Mouse (Mus musculus) heart, embryonic 10.5 days (tissue): ENCODE results near the gene Ankrd36. TPM values are rescaled to one million over a fixed set of nuclear protein-coding genes. Genes with fewer than 3 reads are reported as not detected.

Experiments
- DNase-seq: peaks from one replicate; pipeline ENCODE4 v3.0.0-alpha.2; 2017; ENCODE audit warnings: low spot score
- H3K27ac ChIP-seq: fragments of 300-500 bp; sonication (generic); 2 replicates; pipeline ENCODE4 v1.5.1; 2016; ENCODE audit warnings: mild to moderate bottlenecking
- H3K27me3 ChIP-seq: fragments of 300-500 bp; sonication (generic); 2 replicates; pipeline ENCODE4 v1.6.1; 2016; ENCODE audit warnings: mild to moderate bottlenecking; ENCODE audit not compliant: poor library complexity, insufficient read depth, severe bottlenecking
- H3K36me3 ChIP-seq: fragments of 300-500 bp; sonication (generic); 2 replicates; pipeline ENCODE4 v1.6.1; 2016; ENCODE audit warnings: mild to moderate bottlenecking, moderate library complexity
- H3K4me1 ChIP-seq: fragments of 300-500 bp; sonication (generic); 2 replicates; pipeline ENCODE4 v1.6.1; 2016; ENCODE audit warnings: mild to moderate bottlenecking
- H3K4me3 ChIP-seq: fragments of 300-500 bp; sonication (generic); 2 replicates; pipeline ENCODE4 v1.5.1; 2016; ENCODE audit warnings: mild to moderate bottlenecking, moderate library complexity
- H3K9me3 ChIP-seq: fragments of 300-500 bp; sonication (generic); 2 replicates; pipeline ENCODE4 v1.6.1; 2016; ENCODE audit warnings: mild to moderate bottlenecking, moderate library complexity
- WGBS: fragments of 180-500 bp; shearing (Covaris S2); methylation state at CpG from one replicate; pipeline ENCODE4 v1.1.7; 2016; 5-methylcytosine and 5-hydroxymethylcytosine counted together
- polyA plus RNA-seq: library from polyadenylated mRNA; unstranded; fragments of >200 nt; fragmentation: Nextera tagmentation; extraction: Ambion mirVana; gene quantifications from 2 replicates; pipeline ENCODE4 v1.2.1, GENCODE M21; 2016

Ankrd36 gene
- polyA plus RNA-seq, 1 experiment from 2014 or later = 0.97 TPM

- Histone ChIP-seq H3K36me3 (0 out of 2 replicates have a peak, but pooled peaks cover 3% of the 10 kb centered on the region), H3K9me3 (no peaks in the 10 kb centered on the region), H3K27me3 (no peaks in the 10 kb centered on the region), H3K27ac (no peak overlapping the region), H3K4me1 (peaks cover 51% of the 10 kb centered on the region), H3K4me3 (no peak overlapping the region)
- WGBS = 54% methylated on average over 5 of the region's 5 CpGs
- no peak for DNase-seq
Observed at GRCm38 (mm10) chr11:5737137-5737536, 167.7 kb downstream of the Ankrd36 start.

Other genes with a start within 250 kb of the Ankrd36 start
- gene Znrf3, start 124.8 kb upstream of the Ankrd36 start, polyA plus RNA-seq = 7.7 and 9.2 TPM in 2 replicates
- 131 and 174 TPM in 2 replicates for gene Xbp1, start 49.0 kb upstream of the Ankrd36 start, polyA plus RNA-seq
- gene Ccdc117, start 27.5 kb upstream of the Ankrd36 start, polyA plus RNA-seq = 14.7 and 23.4 TPM in 2 replicates
- 177 and 181 TPM in 2 replicates for gene Mrps24, start 146.0 kb downstream of the Ankrd36 start, polyA plus RNA-seq
- gene Urgcp, start 192.7 kb downstream of the Ankrd36 start, polyA plus RNA-seq = 21.3 and 29.9 TPM in 2 replicates
- 101 and 114 TPM in 2 replicates for gene Dbnl, start 218.8 kb downstream of the Ankrd36 start, polyA plus RNA-seq
- gene Pgam2, start 234.0 kb downstream of the Ankrd36 start, polyA plus RNA-seq = 479 and 714 TPM in 2 replicates